Mouse (Mus musculus) limb, embryonic 15.5 days (tissue): ENCODE data around the gene Rnf4. TPM values are rescaled to one million over a fixed set of nuclear protein-coding genes. Genes with fewer than 3 reads are reported as not detected.

ENCODE experiments used
- ATAC-seq: fragments of 200-750 bp; cut with Nextera tagmentation; 2 replicates; pipeline ENCODE4 v1.8.0; 2017; ENCODE audit warnings: low read depth, moderate TSS enrichment; ENCODE audit not compliant: insufficient number of reproducible peaks, low FRiP score, low TSS enrichment
- H3K27ac ChIP-seq: fragments of 300-500 bp; sonication (generic); 2 replicates; pipeline ENCODE4 v1.5.1; 2015; ENCODE audit warnings: moderate library complexity, mild to moderate bottlenecking, inconsistent platforms
- H3K27me3 ChIP-seq: fragments of 300-500 bp; sonication (generic); 2 replicates; pipeline ENCODE4 v1.6.1; 2015; ENCODE audit warnings: inconsistent platforms
- H3K36me3 ChIP-seq: fragments of 300-500 bp; sonication (generic); 2 replicates; pipeline ENCODE4 v1.6.1; 2015; ENCODE audit warnings: inconsistent platforms
- H3K4me1 ChIP-seq: fragments of 300-500 bp; sonication (generic); 2 replicates; pipeline ENCODE4 v1.6.1; 2015; ENCODE audit warnings: inconsistent platforms
- H3K4me2 ChIP-seq: fragments of 300-500 bp; sonication (generic); 2 replicates; pipeline ENCODE4 v1.6.1; 2015; ENCODE audit warnings: mild to moderate bottlenecking, inconsistent platforms
- H3K4me3 ChIP-seq: fragments of 300-500 bp; sonication (generic); 2 replicates; pipeline ENCODE4 v1.5.1; 2015; ENCODE audit warnings: mild to moderate bottlenecking, inconsistent platforms
- H3K9ac ChIP-seq: fragments of 300-500 bp; sonication (generic); 2 replicates; pipeline ENCODE4 v1.6.1; 2015; ENCODE audit warnings: inconsistent platforms
- H3K9me3 ChIP-seq: fragments of 300-500 bp; sonication (generic); 2 replicates; pipeline ENCODE4 v1.6.1; 2016; ENCODE audit warnings: inconsistent platforms
- WGBS: fragments of 180-500 bp; shearing (Covaris S2); methylation state at CpG from one replicate; pipeline ENCODE4 v1.1.7; 2015; 5-methylcytosine and 5-hydroxymethylcytosine counted together
- polyA plus RNA-seq: library from polyadenylated mRNA; unstranded; fragments of >200 nt; fragmentation: Nextera tagmentation; extraction: Ambion mirVana; gene quantifications from 2 replicates; pipeline ENCODE4 v1.2.1, GENCODE M21; 2015

Rnf4 gene
- polyA plus RNA-seq, 1 experiment from 2014 or later: 151 TPM

DNA sequence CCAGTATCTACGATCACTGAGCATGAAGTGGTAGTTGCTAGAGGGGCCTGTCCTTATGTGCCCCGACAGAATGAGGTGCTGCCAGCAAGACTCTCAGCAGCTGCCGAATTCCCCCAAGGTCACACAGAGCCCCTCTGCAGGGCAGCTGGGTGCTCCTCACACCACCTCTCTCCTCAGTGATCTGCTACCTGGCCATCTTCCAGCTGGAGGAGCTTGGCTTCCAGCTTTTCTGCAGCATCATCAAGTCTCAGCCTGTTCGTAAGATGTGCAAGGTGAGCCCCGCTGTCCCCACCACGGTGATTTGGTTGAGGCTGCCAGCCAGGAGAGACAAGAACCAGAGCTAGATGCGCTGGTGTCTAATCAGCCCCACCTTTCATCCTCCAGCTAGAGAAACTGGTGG is 33.7 kb upstream of the Rnf4 start:
- WGBS: 67% methylated on average over 7 of the region's 7 CpGs
- H3K36me3 ChIP-seq: no peaks in the 10 kb centered on the region
- H3K4me3 ChIP-seq: no peak overlapping the region
- no peak overlapping the region for H3K27ac ChIP-seq
- ATAC-seq: no peak
- no peaks in the 10 kb centered on the region for H3K4me1 ChIP-seq
- no peak overlapping the region for H3K9ac ChIP-seq
- H3K27me3 ChIP-seq: 0 out of 2 replicates have a peak, but pooled peaks cover 10% of the 10 kb centered on the region
- no peaks in the 10 kb centered on the region for H3K9me3 ChIP-seq
- no peak overlapping the region for H3K4me2 ChIP-seq

GRCm38 (mm10) chr5:34309016-34309415 is 27.1 kb upstream of the Rnf4 start:
- Histone ChIP-seq H3K27me3 (no peaks in the 10 kb centered on the region), H3K4me2 (no peak overlapping the region), H3K4me3 (no peak overlapping the region), H3K27ac (no peak overlapping the region), H3K9me3 (no peaks in the 10 kb centered on the region), H3K36me3 (no peaks in the 10 kb centered on the region), H3K9ac (no peak overlapping the region), H3K4me1 (no peaks in the 10 kb centered on the region)
- no peak for ATAC-seq
- 71% methylated on average over 3 of the region's 3 CpGs for WGBS

- H3K27me3 ChIP-seq: no peaks in the 10 kb centered on the region
- no peak overlapping the region for H3K4me2 ChIP-seq
- no peaks in the 10 kb centered on the region for H3K4me1 ChIP-seq
- no peaks in the 10 kb centered on the region for H3K36me3 ChIP-seq
- no peaks in the 10 kb centered on the region for H3K9me3 ChIP-seq
- no peak overlapping the region for H3K27ac ChIP-seq
- WGBS: 61% methylated on average over 2 of the region's 2 CpGs
- no peak overlapping the region for H3K9ac ChIP-seq
- no peak for ATAC-seq
- no peak overlapping the region for H3K4me3 ChIP-seq
These were observed 16.5 kb upstream of the Rnf4 start for GRCm38 (mm10) chr5:34319491-34320034.

DNA sequence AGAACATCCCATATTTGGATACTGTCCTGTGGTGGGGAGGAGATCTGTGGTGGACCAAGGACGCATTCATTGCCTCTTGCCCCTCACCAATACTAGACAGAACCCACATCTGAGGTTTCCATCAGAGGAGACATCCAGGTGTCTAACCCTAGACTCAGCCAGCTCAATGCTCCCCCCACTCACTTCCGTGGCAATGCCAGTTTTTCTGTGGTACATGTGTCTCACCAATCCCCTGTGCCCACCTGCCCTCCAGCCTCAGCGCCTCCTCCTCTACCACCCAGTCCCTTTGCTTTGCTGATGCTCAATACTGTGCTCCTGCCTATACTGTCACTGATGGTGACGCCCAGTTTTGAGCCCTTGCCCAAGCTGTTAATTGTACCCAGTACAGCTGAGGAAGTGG is 14.9 kb upstream of the Rnf4 start:
- WGBS: 77% methylated on average over 4 of the region's 4 CpGs
- H3K27ac ChIP-seq: no peak overlapping the region
- H3K4me2 ChIP-seq: no peak overlapping the region
- no peak overlapping the region for H3K9ac ChIP-seq
- no peaks in the 10 kb centered on the region for H3K9me3 ChIP-seq
- H3K36me3 ChIP-seq: no peaks in the 10 kb centered on the region
- no peak overlapping the region for H3K4me3 ChIP-seq
- no peak for ATAC-seq
- H3K4me1 ChIP-seq: peaks cover 3% of the 10 kb centered on the region
- H3K27me3 ChIP-seq: no peaks in the 10 kb centered on the region

GRCm38 (mm10) chr5:34325286-34325685 is 10.8 kb upstream of the Rnf4 start:
- Histone ChIP-seq H3K4me3 (no peak overlapping the region), H3K36me3 (no peaks in the 10 kb centered on the region), H3K4me2 (no peak overlapping the region), H3K27ac (no peak overlapping the region), H3K9me3 (no peaks in the 10 kb centered on the region), H3K4me1 (peaks cover 14% of the 10 kb centered on the region), H3K9ac (no peak overlapping the region), H3K27me3 (0 out of 2 replicates have a peak, but pooled peaks cover 5% of the 10 kb centered on the region)
- no peak for ATAC-seq

DNA sequence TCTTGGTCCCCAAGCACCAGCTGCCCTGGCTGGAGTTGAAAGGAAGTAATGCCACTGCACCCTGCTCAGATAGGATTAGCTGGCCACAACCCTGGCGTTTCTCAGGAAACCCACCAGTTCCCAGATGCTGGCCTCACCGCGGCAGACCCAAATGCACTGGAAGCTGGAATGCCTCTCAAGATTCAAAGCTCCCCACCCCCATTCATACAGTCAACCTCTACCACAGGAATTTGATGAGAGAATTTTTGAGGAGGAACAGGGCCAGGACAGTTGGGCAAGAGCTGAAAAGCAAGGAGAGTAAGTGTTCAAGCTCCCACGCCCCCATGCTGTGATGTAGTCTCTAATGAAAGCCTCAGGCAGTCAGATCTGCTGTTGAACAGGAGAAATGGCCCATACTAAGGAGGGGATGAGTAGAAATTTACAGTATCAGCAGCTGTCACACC is 9.8 kb upstream of the Rnf4 start:
- peaks cover 14% of the 10 kb centered on the region for H3K4me1 ChIP-seq
- WGBS: 18% methylated on average over 4 of the region's 4 CpGs
- ATAC-seq: no peak
- H3K36me3 ChIP-seq: no peaks in the 10 kb centered on the region
- no peak overlapping the region for H3K9ac ChIP-seq
- peak overlapping the region; percentile 14; the same call in 1 of the 2 replicates for H3K27ac ChIP-seq
- no peak overlapping the region for H3K4me3 ChIP-seq
- H3K4me2 ChIP-seq: no peak overlapping the region
- H3K27me3 ChIP-seq: 0 out of 2 replicates have a peak, but pooled peaks cover 5% of the 10 kb centered on the region
- H3K9me3 ChIP-seq: no peaks in the 10 kb centered on the region

GRCm38 (mm10) chr5:34326875-34327576 is 9.1 kb upstream of the Rnf4 start:
- H3K9ac ChIP-seq: peak overlapping the region; percentile 27; the same call in 1 of the 2 replicates

DNA sequence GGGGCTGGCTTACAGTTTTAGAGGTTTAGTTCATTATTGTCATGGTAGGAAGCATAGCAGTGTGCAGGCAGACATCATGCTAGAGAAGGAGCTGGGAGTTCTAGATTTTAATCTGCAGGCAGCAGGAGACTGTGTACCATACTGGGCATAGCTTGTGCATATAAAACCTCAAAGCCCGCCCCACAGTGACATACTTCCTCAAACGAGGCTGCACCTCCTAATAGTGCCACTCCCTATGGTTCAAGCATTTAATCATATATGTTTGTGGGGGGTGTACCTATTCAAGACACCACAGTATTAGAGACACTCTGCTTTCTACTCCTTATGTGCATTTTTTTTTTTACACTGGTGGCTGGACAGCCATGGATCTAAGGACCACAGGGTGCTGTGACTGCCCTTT is 6.0 kb upstream of the Rnf4 start:
- H3K27ac ChIP-seq: no peak overlapping the region
- no peak overlapping the region for H3K4me3 ChIP-seq
- no peak for ATAC-seq
- H3K4me1 ChIP-seq: peaks cover 14% of the 10 kb centered on the region
- H3K27me3 ChIP-seq: 0 out of 2 replicates have a peak, but pooled peaks cover 5% of the 10 kb centered on the region
- H3K4me2 ChIP-seq: no peak overlapping the region
- no peaks in the 10 kb centered on the region for H3K36me3 ChIP-seq
- WGBS: 80% methylated on average over 2 of the region's 2 CpGs
- no peaks in the 10 kb centered on the region for H3K9me3 ChIP-seq
- no peak overlapping the region for H3K9ac ChIP-seq

More at GRCm38 (mm10) chr5:34326875-34327576, 9.1 kb upstream of the Rnf4 start:
- ATAC-seq: peak; percentile 21; the same call in 1 of the 2 replicates
- Histone ChIP-seq H3K27me3 (0 out of 2 replicates have a peak, but pooled peaks cover 5% of the 10 kb centered on the region), H3K9me3 (no peaks in the 10 kb centered on the region), H3K27ac (no peak overlapping the region), H3K36me3 (no peaks in the 10 kb centered on the region), H3K4me1 (peaks cover 14% of the 10 kb centered on the region), H3K4me2 (peak overlapping the region; percentile 56), H3K4me3 (peak overlapping the region; percentile 32)
- 9% methylated on average over 31 of the region's 31 CpGs for WGBS

- Histone ChIP-seq H3K27ac (no peak overlapping the region), H3K36me3 (no peaks in the 10 kb centered on the region), H3K27me3 (no peaks in the 10 kb centered on the region), H3K4me2 (no peak overlapping the region), H3K9ac (no peak overlapping the region), H3K9me3 (no peaks in the 10 kb centered on the region), H3K4me1 (peaks cover 19% of the 10 kb centered on the region), H3K4me3 (no peak overlapping the region)
- 86% methylated on average over 1 of the region's 1 CpGs for WGBS
- no peak for ATAC-seq
These were observed 2.0 kb upstream of the Rnf4 start for GRCm38 (mm10) chr5:34334081-34334480.

GRCm38 (mm10) chr5:34335539-34336096 is 471 bp upstream of the Rnf4 start:
- ATAC-seq: peak; percentile 50
- Histone ChIP-seq H3K36me3 (no peaks in the 10 kb centered on the region), H3K9ac (peak overlapping the region; percentile 86), H3K4me1 (peaks cover 19% of the 10 kb centered on the region), H3K27me3 (no peaks in the 10 kb centered on the region), H3K4me2 (peak overlapping the region; percentile 72), H3K27ac (peak overlapping the region; percentile 91), H3K4me3 (peak overlapping the region; percentile 94), H3K9me3 (no peaks in the 10 kb centered on the region)
- WGBS: 1% methylated on average over 21 of the region's 21 CpGs

DNA sequence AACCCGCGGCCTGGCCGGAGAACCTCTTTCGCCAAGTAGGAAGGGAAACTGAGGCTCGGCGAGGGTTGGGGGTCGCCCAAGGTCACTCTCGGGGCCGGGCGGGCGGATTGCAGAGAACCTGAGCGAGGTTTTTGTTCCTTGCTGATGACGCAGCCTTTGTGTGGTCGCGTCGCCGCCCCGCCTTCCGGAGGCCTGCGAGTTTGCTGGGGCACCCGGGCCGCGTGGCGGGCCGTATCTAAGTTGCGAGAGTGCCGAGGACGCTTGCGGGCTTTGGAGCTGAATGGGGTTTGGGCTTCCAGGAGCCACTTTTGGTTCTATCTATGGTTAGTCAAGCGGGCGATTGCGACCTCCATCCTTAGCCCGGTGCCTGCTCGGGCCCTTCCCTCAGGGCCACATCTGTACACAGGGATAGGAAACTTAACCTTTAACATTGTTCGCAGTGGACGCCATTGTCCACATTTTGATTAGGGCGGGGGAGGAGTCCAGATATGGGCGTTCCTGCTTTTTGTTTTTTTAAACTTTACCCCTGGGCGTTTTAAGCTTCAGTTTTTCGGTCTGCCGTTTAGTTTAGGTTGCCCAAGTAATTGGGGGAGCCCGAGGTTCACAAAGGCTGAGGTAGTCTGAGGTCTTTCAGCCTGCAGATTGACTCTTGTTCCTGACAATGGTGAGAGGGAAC is 824 bp downstream of the Rnf4 start:
- no peaks in the 10 kb centered on the region for H3K36me3 ChIP-seq
- H3K4me2 ChIP-seq: peak overlapping the region; percentile 66
- no peaks in the 10 kb centered on the region for H3K9me3 ChIP-seq
- peak overlapping the region; percentile 91 for H3K27ac ChIP-seq
- ATAC-seq: no peak
- H3K4me3 ChIP-seq: peak overlapping the region; percentile 94
- under 1% methylated on average over 42 of the region's 42 CpGs for WGBS
- peak overlapping the region; percentile 78 for H3K9ac ChIP-seq
- no peaks in the 10 kb centered on the region for H3K27me3 ChIP-seq
- H3K4me1 ChIP-seq: peaks cover 19% of the 10 kb centered on the region

- H3K9me3 ChIP-seq: no peaks in the 10 kb centered on the region
- H3K27me3 ChIP-seq: no peaks in the 10 kb centered on the region
- H3K27ac ChIP-seq: no peak overlapping the region
- H3K4me2 ChIP-seq: no peak overlapping the region
- peaks cover 18% of the 10 kb centered on the region for H3K4me1 ChIP-seq
- ATAC-seq: no peak
- no peak overlapping the region for H3K9ac ChIP-seq
- no peak overlapping the region for H3K4me3 ChIP-seq
- peaks cover 17% of the 10 kb centered on the region for H3K36me3 ChIP-seq
- 93% methylated on average over 6 of the region's 6 CpGs for WGBS
These were observed 4.2 kb downstream of the Rnf4 start for GRCm38 (mm10) chr5:34340246-34340645.
